Mouse (Mus musculus): Measurements from ENCODE around the gene Klkb1.

DNA sequence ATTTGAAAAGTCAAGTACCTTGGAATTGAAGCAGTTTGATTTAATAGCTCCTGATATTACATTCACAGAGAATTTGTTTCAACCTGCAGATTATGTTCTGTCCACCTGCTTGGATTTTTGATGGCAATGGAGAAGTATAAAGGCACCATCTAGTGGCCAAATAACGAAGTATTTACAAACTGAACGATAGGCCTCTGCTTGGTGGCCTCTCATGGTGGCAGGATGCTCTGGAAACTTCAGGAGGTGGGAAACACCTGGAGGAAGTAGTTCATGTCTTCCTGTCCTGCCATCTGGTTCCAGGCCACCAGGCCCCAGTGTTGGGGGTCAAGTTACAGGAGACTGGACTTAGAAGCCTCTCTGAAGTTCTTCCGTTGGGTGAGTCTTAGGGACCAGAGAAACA, 56.4 kb downstream of the Klkb1 start:
- TF ChIP-seq CTCF (IDR thresholded peaks at IDR 0.05; ENCODE audit: borderline replicate concordance, insufficient read depth, low read depth, low read length) (peak; percentile 48; the same call in 1 of the 2 replicates), POLR2A (IDR thresholded peaks at IDR 0.05; ENCODE audit: borderline replicate concordance, insufficient read depth, low read length) (no peak)

All from cerebellum, adult 2 months (tissue).